Mouse (Mus musculus) fat pad, adult 2 months (tissue): ENCODE measurements around the gene Hic1.

ENCODE experiments used
- DNase-seq: peaks from one replicate; pipeline ENCODE4 v3.0.0-alpha.2; 2011; ENCODE audit warnings: low read depth, low spot score; ENCODE audit errors: extremely low read depth

Gene Hic1

GRCm38 (mm10) chr11:75119298-75119697 lies 50.0 kb downstream of the Hic1 start:
- no peak for DNase-seq

- DNase-seq, result no peak
Measured at GRCm38 (mm10) chr11:75118141-75118540, 51.2 kb downstream of the Hic1 start.

GRCm38 (mm10) chr11:75116379-75116778 lies 52.9 kb downstream of the Hic1 start:
- no peak for DNase-seq
